Mouse (Mus musculus) inflammation-experienced regulatory T-cells, adult 6 months (primary cell): Measurements from ENCODE around the gene Rpgrip1. TPM values are rescaled to one million over a fixed set of nuclear protein-coding genes. Genes with fewer than 3 reads are reported as not detected.
A peak's percentile ranks its signal among the peaks of the same experiment; 100 is the strongest.

ENCODE experiments used
- ATAC-seq: one replicate; pipeline ENCODE4 v1.8.0; 2017
- polyA plus RNA-seq, 3 experiments: library from polyadenylated mRNA; unstranded; fragments of 100-300 nt; shearing (Covaris generic); gene quantifications; one replicate each; pipeline ENCODE4 v1.2.1; 2017

Rpgrip1 gene
- polyA plus RNA-seq, 3 experiments from 2014 or later = 79.7 to 117 (median 94.9) TPM

GRCm38 (mm10) chr14:52118823-52119608, 8.5 kb downstream of the Rpgrip1 start:
- ATAC-seq = peak; percentile 51

GRCm38 (mm10) chr14:52120169-52120568, 9.7 kb downstream of the Rpgrip1 start:
- ATAC-seq = no peak

- ATAC-seq = peak; percentile 63
Measured at GRCm38 (mm10) chr14:52123918-52124317, 13.4 kb downstream of the Rpgrip1 start.

GRCm38 (mm10) chr14:52124636-52125035, 14.1 kb downstream of the Rpgrip1 start:
- no peak for ATAC-seq

- ATAC-seq = no peak
Measured at GRCm38 (mm10) chr14:52133584-52133983, 23.1 kb downstream of the Rpgrip1 start.

- ATAC-seq = peak; percentile 95
Measured at GRCm38 (mm10) chr14:52140577-52141444, 30.3 kb downstream of the Rpgrip1 start.

GRCm38 (mm10) chr14:52141445-52142127, 31.1 kb downstream of the Rpgrip1 start:
- peak; percentile 49 for ATAC-seq

GRCm38 (mm10) chr14:52144165-52144564, 33.7 kb downstream of the Rpgrip1 start:
- no peak for ATAC-seq

GRCm38 (mm10) chr14:52146540-52146939, 36.0 kb downstream of the Rpgrip1 start:
- ATAC-seq = no peak

- no peak for ATAC-seq
Measured at GRCm38 (mm10) chr14:52149888-52150287, 39.4 kb downstream of the Rpgrip1 start.

- ATAC-seq = no peak
Measured at GRCm38 (mm10) chr14:52152179-52152578, 41.7 kb downstream of the Rpgrip1 start.

GRCm38 (mm10) chr14:52152613-52153012, 42.1 kb downstream of the Rpgrip1 start:
- ATAC-seq = no peak

- ATAC-seq = no peak
Measured at GRCm38 (mm10) chr14:52155008-52155407, 44.5 kb downstream of the Rpgrip1 start.

GRCm38 (mm10) chr14:52160911-52161310, 50.4 kb downstream of the Rpgrip1 start:
- ATAC-seq = no peak

GRCm38 (mm10) chr14:52166571-52166970, 56.1 kb downstream of the Rpgrip1 start:
- peak; percentile 50 for ATAC-seq

- no peak for ATAC-seq
Measured at GRCm38 (mm10) chr14:52188788-52189187, 78.3 kb downstream of the Rpgrip1 start.

GRCm38 (mm10) chr14:52189519-52189918, 79.0 kb downstream of the Rpgrip1 start:
- ATAC-seq = no peak

- peak; percentile 73 for ATAC-seq
Measured at GRCm38 (mm10) chr14:52190740-52191359, 80.3 kb downstream of the Rpgrip1 start.

GRCm38 (mm10) chr14:52195691-52196090, 85.2 kb downstream of the Rpgrip1 start:
- no peak for ATAC-seq

- ATAC-seq = no peak
Measured at GRCm38 (mm10) chr14:52196230-52197155, 86.0 kb downstream of the Rpgrip1 start.

GRCm38 (mm10) chr14:52197156-52197878, 86.8 kb downstream of the Rpgrip1 start, which contains the start of gene Supt16:
Gene Supt16 (minus strand): TSS chr14:52197416.
- peak; percentile 87 for ATAC-seq
